Mouse (Mus musculus) E14TG2a.4 (cell line): Measurements from ENCODE around the gene Tcf25.
"Not testable (repeated sequence)": the region's sequence is repeated elsewhere in the genome, so short reads cannot be mapped to it uniquely, and the experiment has no call there.

Source experiments
- H3K27me3 ChIP-seq: 2 replicates; pipeline ENCODE4 v1.6.1; 2014; ENCODE audit warnings: low read length, control low read depth; ENCODE audit not compliant: insufficient read depth
- H3K36me3 ChIP-seq: 2 replicates; pipeline ENCODE4 v1.6.1; 2014; ENCODE audit warnings: low read length, control low read depth; ENCODE audit not compliant: insufficient read depth
- H3K4me1 ChIP-seq: replicated peaks from 2 replicates; pipeline ENCODE4 v1.6.1; 2014; ENCODE audit warnings: low read depth, low read length, control low read depth
- H3K4me3 ChIP-seq: replicated peaks from 2 replicates; pipeline ENCODE4 v1.5.1; 2014; ENCODE audit warnings: mild to moderate bottlenecking, low read length
- H3K9me3 ChIP-seq: 2 replicates; pipeline ENCODE4 v1.6.1; 2014; ENCODE audit warnings: low read length, control low read depth
- CTCF ChIP-seq: conservative IDR thresholded peaks from 2 replicates; pipeline ENCODE4 v1.5.1; 2014; ENCODE audit warnings: low read length
- NANOG ChIP-seq: IDR thresholded peaks from 2 replicates; pipeline ENCODE4 v1.6.1; 2014; ENCODE audit warnings: borderline replicate concordance, low read length, mixed read lengths
- POU5F1 ChIP-seq: IDR thresholded peaks from 2 replicates; pipeline ENCODE4 v1.6.1; 2014; ENCODE audit warnings: low read length, borderline replicate concordance

The Tcf25 gene

GRCm38 (mm10) chr8:123428343-123428893, 54.9 kb downstream of the Tcf25 start:
- Histone ChIP-seq H3K4me3 (no peak overlapping the region), H3K36me3 (no peaks in the 10 kb centered on the region), H3K4me1 (peaks cover 1% of the 10 kb centered on the region; the same call in 1 of the 2 replicates), H3K9me3 (no peaks in the 10 kb centered on the region), H3K27me3 (no peaks in the 10 kb centered on the region)
- TF ChIP-seq POU5F1 = no peak
- no peak for TF ChIP-seq NANOG
- TF ChIP-seq CTCF = no peak

GRCm38 (mm10) chr8:123428939-123429721, 55.6 kb downstream of the Tcf25 start:
- no peak for TF ChIP-seq NANOG
- no peak for TF ChIP-seq CTCF
- TF ChIP-seq POU5F1 = no peak
- no peaks in the 10 kb centered on the region for H3K36me3 ChIP-seq
- H3K4me3 ChIP-seq = no peak overlapping the region
- H3K4me1 ChIP-seq = no peaks in the 10 kb centered on the region
- H3K9me3 ChIP-seq = no peaks in the 10 kb centered on the region
- H3K27me3 ChIP-seq = no peaks in the 10 kb centered on the region

DNA sequence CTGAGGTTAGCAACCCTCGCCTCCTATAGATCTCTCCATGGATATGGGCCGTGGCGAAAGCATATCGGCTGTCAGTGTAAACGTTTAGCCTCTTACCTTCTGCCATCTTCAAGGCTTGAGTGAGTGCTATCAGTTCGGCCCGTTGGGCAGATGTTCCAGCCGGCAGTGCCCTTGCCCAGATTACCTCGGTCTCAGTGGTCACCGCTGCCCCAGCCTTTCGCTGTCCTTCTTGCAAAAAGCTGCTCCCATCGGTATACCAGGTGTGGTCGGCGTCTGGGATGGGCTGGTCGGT, 56.1 kb downstream of the Tcf25 start:
- H3K36me3 ChIP-seq, H3K4me1 ChIP-seq, H3K27me3 ChIP-seq, H3K9me3 ChIP-seq, H3K4me3 ChIP-seq: not testable (repeated sequence)

- not testable (repeated sequence) for H3K9me3 ChIP-seq, H3K4me1 ChIP-seq, H3K27me3 ChIP-seq, H3K36me3 ChIP-seq, H3K4me3 ChIP-seq
These were observed 57.4 kb downstream of the Tcf25 start for GRCm38 (mm10) chr8:123430936-123431335.

- TF ChIP-seq CTCF (no peak), POU5F1 (no peak), NANOG (no peak)
- Histone ChIP-seq H3K9me3 (no peaks in the 10 kb centered on the region), H3K27me3 (no peaks in the 10 kb centered on the region; the same call in 1 of the 2 replicates), H3K4me3 (no peak overlapping the region), H3K36me3 (no peaks in the 10 kb centered on the region), H3K4me1 (no peaks in the 10 kb centered on the region)
These were observed 58.2 kb downstream of the Tcf25 start for GRCm38 (mm10) chr8:123431616-123432365.

DNA sequence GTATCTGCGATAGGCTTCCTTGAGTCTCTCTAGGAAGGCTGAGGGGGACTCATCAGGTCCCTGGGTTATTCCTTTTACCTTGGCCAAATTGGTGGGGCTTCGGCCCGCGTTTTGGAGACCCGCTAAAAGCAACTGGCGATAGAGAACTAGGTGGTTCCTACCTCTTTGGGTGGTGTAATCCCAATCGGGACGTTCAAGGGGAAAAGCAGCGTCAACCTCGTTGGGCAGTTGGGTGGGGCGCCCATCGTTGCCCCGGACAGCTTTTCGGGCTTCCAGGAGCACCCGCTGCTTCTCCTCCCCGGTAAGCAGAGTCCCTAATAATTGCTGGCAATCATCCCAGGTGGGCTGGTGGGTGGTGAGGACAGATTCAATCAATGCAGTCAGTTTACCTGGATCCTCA, 58.8 kb downstream of the Tcf25 start:
- Histone ChIP-seq H3K4me3 (no peak overlapping the region), H3K9me3 (no peaks in the 10 kb centered on the region), H3K27me3 (no peaks in the 10 kb centered on the region; the same call in 1 of the 2 replicates), H3K36me3 (no peaks in the 10 kb centered on the region), H3K4me1 (no peaks in the 10 kb centered on the region)
- TF ChIP-seq NANOG (no peak), CTCF (no peak), POU5F1 (no peak)

DNA sequence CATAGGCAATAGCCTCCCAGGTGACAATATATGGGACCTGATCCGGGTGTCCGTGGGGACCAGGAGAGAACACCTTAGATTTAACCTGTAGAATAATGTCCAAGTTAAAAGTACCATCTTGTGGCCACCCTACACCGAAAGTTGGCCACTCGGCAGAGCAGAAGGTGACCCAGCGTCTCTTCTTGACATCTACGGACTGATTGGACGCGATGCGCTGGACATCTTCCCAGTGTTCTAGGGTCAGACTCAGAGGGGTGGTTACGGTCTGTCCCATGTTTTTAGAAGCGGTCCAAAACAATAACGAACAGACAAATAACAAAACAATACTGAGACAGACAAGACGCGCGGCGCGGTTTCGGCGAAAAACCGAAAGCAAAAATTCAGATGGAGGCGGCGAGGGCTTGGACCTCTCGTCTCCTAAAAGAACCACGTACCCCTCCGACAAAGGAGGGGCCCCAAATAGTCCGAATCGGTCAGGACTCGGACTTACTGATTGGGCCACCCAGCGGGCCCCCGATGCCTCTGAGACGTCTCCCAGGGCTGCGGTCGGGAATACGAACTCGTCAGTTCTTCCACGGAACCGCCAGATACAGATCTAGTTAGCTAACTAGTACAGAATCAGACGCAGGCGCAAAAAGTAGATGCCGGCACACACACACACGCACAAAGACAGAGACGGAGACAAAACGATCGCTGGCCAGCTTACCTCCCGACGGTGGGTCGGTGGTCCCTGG, 59.9 kb downstream of the Tcf25 start:
- not testable (repeated sequence) for H3K4me3 ChIP-seq, H3K36me3 ChIP-seq, H3K27me3 ChIP-seq, H3K4me1 ChIP-seq, H3K9me3 ChIP-seq

GRCm38 (mm10) chr8:123441788-123442187, 68.2 kb downstream of the Tcf25 start:
- no peak for TF ChIP-seq CTCF
- no peak for TF ChIP-seq POU5F1
- no peak for TF ChIP-seq NANOG
- no peaks in the 10 kb centered on the region for H3K27me3 ChIP-seq
- H3K4me1 ChIP-seq = peaks cover 35% of the 10 kb centered on the region
- H3K36me3 ChIP-seq = no peaks in the 10 kb centered on the region
- H3K9me3 ChIP-seq = no peaks in the 10 kb centered on the region
- no peak overlapping the region for H3K4me3 ChIP-seq
